Mouse (Mus musculus) left cerebral cortex, postnatal 4 days (tissue): ENCODE results near the gene 4921517D22Rik. TPM values are rescaled to one million over a fixed set of nuclear protein-coding genes. Genes with fewer than 3 reads are reported as not detected.

Experiments used
- DNase-seq: peaks from one replicate; pipeline ENCODE4 v3.0.0-alpha.2; 2022
- intact Hi-C: fragments of 180-260 bp; cut with DNase I; formaldehyde crosslinking; loops from one replicate; pipeline ENCODE4 v1.15.1; 2025
- total RNA-seq, 2 experiments: library from RNA; stranded (reverse); gene quantifications; 2 replicates each; pipeline ENCODE4 v1.2.3; 2021

Gene 4921517D22Rik
- total RNA-seq, 2 experiments from 2014 or later, result not detected

DNA sequence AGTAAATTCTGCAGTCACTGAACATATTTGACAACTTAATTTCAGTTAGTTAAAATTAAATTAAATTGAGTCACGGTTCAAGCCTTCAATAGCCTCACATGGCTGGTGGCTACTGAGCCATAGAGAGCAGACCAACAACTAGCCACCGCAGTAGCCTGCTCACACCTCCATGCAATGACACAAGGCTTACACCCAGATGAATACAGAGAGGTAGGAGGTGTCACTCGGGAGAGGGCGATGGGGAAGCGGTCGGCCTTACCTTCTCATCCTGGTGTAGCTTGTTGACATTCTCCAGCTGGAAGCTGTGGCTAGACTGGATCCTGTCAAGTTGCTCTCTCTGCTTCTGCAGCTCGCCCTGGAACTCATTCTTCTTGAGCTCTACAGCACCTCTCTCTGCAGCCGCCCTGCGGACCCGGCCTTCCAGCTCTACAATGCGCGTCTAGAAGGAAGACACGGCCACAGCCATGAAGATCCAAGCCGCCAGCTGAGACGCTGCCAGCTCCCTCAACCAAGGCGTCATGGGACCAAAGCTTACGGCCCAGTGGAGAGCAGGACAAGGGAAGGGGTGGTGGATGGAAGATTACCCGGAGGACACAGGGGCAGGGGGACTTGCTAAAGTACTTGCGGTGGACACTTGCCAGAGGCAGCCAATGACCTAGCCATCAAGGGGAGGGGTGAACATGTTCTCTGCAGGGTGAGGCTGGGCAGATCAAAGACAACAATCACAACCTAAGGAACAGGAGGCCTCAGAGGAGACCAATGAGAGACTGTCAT is 29.8 kb downstream of the 4921517D22Rik start:
- intact Hi-C loops, result no loop called here
- no peak for DNase-seq

DNA sequence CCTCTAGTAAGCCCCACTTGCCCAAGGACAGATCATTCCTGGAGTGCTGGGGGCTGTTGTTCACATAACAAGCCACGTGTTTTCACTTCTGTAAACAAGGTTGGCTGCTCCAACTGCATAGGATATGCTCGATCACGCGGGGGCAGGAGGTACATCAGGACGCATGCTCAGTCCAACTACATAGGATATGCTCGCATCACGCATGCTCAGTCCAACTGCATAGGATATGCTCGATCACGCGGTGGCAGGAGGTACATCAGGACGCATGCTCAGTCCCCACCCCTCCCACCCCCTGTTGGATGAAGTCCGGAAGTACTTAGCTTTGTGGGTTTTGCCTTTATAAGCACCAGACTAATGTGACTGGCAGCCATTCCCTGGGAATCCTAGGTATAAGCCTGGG is 31.9 kb downstream of the 4921517D22Rik start:
- no peak for DNase-seq

DNA sequence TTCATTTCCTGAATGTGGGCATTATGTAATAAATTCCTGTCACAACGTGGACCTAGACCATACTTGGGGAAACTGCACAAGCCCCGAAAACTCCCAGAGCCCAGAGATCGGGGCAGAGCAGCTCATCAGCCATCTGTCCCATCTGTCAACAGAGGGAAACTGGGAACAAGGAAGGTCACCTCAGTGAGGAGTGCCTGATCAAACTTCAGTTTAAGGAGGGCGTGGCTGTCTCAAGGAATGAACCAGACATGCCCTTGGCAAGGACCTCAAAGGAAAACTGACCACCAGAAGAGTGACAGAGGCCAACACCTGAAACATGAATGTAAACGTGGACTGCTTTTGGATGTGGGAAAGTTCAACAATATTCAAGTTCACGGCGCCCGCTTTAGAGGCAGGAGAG is 32.5 kb downstream of the 4921517D22Rik start:
- intact Hi-C loops, result no loop called here
- DNase-seq, result no peak

More for the DNA sequence above, 31.9 kb downstream of the 4921517D22Rik start:
- intact Hi-C loops, result no loop called here

- intact Hi-C loops, result no loop called here
- DNase-seq, result no peak
Observed at GRCm38 (mm10) chr13:59660371-59660770, 33.5 kb downstream of the 4921517D22Rik start.

- intact Hi-C loops, result no loop called here
- no peak for DNase-seq
Observed at GRCm38 (mm10) chr13:59657781-59658180, 36.1 kb downstream of the 4921517D22Rik start.

- intact Hi-C loops, result no loop called here
- no peak for DNase-seq
Observed at GRCm38 (mm10) chr13:59656975-59657388, 36.9 kb downstream of the 4921517D22Rik start.

GRCm38 (mm10) chr13:59656316-59656832 is 37.5 kb downstream of the 4921517D22Rik start:
- DNase-seq, result no peak
- intact Hi-C loops, result no loop called here

- DNase-seq, result no peak
- intact Hi-C loops, result no loop called here
Observed at GRCm38 (mm10) chr13:59655718-59656315, 38.1 kb downstream of the 4921517D22Rik start.

GRCm38 (mm10) chr13:59654465-59654864 is 39.4 kb downstream of the 4921517D22Rik start:
- no peak for DNase-seq
- intact Hi-C loops, result no loop called here

GRCm38 (mm10) chr13:59653136-59653535 is 40.8 kb downstream of the 4921517D22Rik start:
- intact Hi-C loops, result no loop called here
- no peak for DNase-seq

GRCm38 (mm10) chr13:59652651-59653050 is 41.3 kb downstream of the 4921517D22Rik start:
- no peak for DNase-seq
- intact Hi-C loops, result no loop called here

GRCm38 (mm10) chr13:59649781-59650180 is 44.1 kb downstream of the 4921517D22Rik start:
- DNase-seq, result no peak
- intact Hi-C loops, result no loop called here

- intact Hi-C loops, result no loop called here
- no peak for DNase-seq
Observed at GRCm38 (mm10) chr13:59648598-59648997, 45.3 kb downstream of the 4921517D22Rik start.

- no peak for DNase-seq
- intact Hi-C loops, result no loop called here
Observed at GRCm38 (mm10) chr13:59647484-59647883, 46.4 kb downstream of the 4921517D22Rik start.

DNA sequence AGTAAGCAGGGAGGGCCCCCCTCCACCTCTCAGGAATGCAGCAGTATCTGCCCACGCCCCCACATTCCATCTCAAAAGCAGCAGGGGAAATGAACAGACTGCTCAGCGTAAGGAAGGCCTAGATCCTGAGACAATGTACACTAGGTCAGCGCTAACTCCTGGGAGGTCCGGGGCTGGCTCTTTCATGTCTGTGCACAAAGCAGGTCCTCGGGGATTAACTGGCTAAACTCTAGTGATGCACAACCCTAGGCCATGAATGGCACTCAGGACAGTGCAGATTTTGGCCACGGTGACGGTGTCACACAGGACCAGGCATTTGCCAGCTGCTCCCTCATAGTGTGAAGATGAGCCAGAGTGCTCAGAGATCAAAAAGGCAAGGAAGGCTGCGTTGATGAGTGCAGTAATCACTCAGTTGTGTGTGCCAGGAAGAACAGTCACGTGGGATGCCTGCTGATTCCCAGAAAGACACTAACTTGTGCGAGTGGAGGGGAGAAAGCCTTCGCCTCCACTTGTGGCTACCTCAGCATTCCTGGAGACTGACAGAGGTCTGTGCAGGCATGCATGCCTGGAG is 47.1 kb downstream of the 4921517D22Rik start:
- no peak for DNase-seq
- intact Hi-C loops, result no loop called here

DNA sequence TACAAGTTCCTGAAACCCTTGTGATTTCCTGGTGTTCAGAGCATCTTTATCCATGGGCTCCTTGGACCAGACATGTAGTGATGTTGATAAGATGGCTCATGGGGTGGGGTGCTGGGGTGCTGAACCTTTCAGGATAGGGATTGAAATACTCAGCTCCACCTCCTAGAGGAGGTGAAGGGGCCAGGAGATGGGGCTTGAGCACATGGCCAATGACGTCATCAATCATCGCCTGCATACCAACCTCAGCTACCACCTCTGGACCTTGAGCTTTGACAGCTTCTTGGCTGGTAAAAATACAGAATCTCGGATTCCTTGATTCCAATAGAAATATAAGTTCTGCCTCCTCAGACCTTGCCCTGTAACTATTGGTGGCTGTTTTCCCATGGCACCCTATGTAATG is 48.4 kb downstream of the 4921517D22Rik start:
- no peak for DNase-seq
- intact Hi-C loops, result no loop called here

- intact Hi-C loops, result no loop called here
- no peak for DNase-seq
Observed at GRCm38 (mm10) chr13:59642818-59643217, 51.1 kb downstream of the 4921517D22Rik start.

GRCm38 (mm10) chr13:59640178-59640440 is 53.8 kb downstream of the 4921517D22Rik start:
- peak; percentile 27 for DNase-seq
- intact Hi-C loops, result no loop called here

- no peak for DNase-seq
- intact Hi-C loops, result loop anchor here (10.0 kb wide), 2 partner anchors 85 to 145 kb away; partner anchors contain the start of gene Gm49354
Observed at GRCm38 (mm10) chr13:59639368-59640177, 54.3 kb downstream of the 4921517D22Rik start.

DNA sequence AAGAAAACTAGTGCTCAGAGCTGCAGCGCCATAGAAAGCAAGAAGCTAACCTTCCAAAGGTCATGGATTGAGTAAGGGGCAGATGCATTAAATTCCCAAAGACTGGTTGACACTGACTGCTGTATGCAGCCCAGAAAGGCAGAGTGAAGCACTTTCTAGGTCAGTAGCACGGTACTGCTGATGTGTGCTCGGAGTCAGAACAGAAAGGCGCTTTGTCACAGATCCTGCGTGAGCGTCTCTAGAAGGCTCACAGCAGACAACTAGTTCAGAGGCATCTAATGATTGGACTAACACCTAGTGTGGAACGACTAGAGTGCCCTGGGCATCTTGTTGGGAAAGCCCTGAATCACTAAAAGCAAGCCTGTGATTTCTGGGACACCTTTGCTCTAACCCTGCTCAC is 56.1 kb downstream of the 4921517D22Rik start:
- DNase-seq, result no peak
- intact Hi-C loops, result loop anchor here (10.0 kb wide), 2 partner anchors 87 to 147 kb away; partner anchors contain the start of gene Gm49354
